Mouse (Mus musculus): ENCODE measurements at regions not wholly inside any gene's neighbourhood (a gene's known extent, or its start where the extent isn't known, plus 50 kb on each side); places are given as distances from the start of the nearest gene placed in this dataset.

DNA sequence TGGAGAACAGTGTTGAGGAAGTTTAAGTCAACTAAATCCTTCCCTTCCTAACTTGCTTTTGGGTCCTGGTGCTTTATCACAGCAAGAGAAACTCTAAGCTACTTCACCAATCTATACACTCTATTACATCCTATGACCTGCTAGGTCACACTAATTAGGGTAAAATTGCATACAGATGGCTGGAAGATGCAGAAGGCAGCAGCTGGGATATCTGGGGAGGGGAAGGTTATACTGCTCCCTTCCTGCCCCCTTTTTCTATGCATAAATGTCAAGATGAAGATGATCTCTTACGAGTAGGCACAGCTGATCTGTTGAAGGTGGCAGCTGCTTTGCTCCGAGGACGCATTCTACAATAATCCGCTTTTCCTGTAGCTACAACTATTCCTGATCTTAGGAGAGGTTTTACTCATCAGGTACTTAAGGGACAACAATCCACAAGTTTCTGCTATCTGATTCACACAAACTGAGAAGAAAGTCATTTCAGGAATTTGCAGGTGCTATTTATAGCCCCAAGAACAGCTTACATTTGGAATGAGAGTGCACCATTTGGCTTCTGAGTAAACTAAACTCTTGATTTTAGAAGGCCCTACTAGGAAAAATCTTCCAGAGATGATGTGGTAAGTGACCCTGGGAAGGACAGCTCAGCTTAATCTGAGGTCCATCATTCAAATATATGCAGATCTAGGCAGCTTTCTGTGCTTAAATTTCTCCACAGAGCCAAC, 146.3 kb upstream of the Krr1 start:
- Histone ChIP-seq H3K4me1 (ENCODE audit: control insufficient read depth, low read depth, low read length) (peaks cover 17% of the 10 kb centered on the region), H3K9ac (ENCODE audit: low read depth, low read length) (no peak overlapping the region), H3K9me3 (replicated peaks; ENCODE audit: control insufficient read depth, low read length) (no peaks in the 10 kb centered on the region), H3K4me3 (ENCODE audit: low read depth, low read length) (no peak overlapping the region), H3K4me2 (ENCODE audit: low read depth, low read length) (no peak overlapping the region), H3K36me3 (ENCODE audit: control insufficient read depth, insufficient read depth) (no peaks in the 10 kb centered on the region), H3K27ac (ENCODE audit: low read length) (no peak overlapping the region), H3K27me3 (ENCODE audit: control insufficient read depth, insufficient read depth, low read depth, low read length) (no peaks in the 10 kb centered on the region)
- 79% methylated on average over 4 of the region's 4 CpGs for WGBS (ENCODE audit: insufficient replicate concordance)
- no peak for ATAC-seq (ENCODE audit: low read depth)

DNA sequence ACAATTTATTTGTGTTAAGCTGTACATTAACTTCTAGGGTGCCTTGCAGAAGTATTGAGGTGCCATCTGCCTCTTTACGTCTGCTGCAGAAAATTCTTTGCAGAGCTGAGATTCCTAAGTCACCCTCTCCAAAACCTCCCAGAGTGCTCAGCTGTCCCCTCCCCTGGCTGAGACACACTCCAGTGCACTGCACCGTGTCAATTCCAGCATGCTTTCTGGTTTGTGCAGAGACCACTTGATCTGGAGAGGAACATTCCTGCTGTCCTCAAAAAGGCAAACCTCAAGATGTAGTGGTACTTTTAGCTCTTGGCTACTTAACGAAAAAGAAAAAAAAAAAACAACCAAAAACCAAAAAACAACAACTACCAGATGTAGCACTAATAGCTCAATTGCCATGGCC, 145.2 kb upstream of the Krr1 start:
- no peaks in the 10 kb centered on the region for H3K36me3 ChIP-seq (ENCODE audit: control insufficient read depth, insufficient read depth)
- H3K27me3 ChIP-seq (ENCODE audit: control insufficient read depth, insufficient read depth, low read depth, low read length), result no peaks in the 10 kb centered on the region
- ATAC-seq (ENCODE audit: low read depth), result no peak
- H3K9me3 ChIP-seq (replicated peaks; ENCODE audit: control insufficient read depth, low read length), result no peaks in the 10 kb centered on the region
- no peak overlapping the region for H3K27ac ChIP-seq (ENCODE audit: low read length)
- H3K4me2 ChIP-seq (ENCODE audit: low read depth, low read length), result no peak overlapping the region
- peaks cover 17% of the 10 kb centered on the region for H3K4me1 ChIP-seq (ENCODE audit: control insufficient read depth, low read depth, low read length)
- no peak overlapping the region for H3K4me3 ChIP-seq (ENCODE audit: low read depth, low read length)
- WGBS (ENCODE audit: insufficient replicate concordance), result 65% methylated on average over 3 of the region's 3 CpGs
- no peak overlapping the region for H3K9ac ChIP-seq (ENCODE audit: low read depth, low read length)

DNA sequence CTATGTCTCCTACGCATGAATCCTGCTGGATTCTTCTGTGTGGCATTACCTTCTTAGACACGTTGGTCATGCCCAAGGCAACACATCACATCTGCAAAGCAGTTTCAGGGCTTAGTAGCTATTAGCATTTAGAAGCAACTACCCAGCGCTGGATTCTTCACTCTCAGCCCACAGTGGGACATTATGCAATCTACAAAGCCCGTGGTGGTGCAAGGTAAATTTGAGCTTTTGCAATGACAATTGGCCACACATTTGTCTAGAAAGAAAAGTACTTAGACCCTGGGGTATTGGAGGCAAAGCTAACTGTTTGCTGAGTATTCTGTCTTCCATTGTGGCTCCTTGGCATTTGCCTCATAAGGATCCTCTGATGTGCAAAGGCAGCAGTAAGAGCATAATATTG, 144.5 kb upstream of the Krr1 start:
- no peak for ATAC-seq (ENCODE audit: low read depth)
- H3K4me3 ChIP-seq (ENCODE audit: low read depth, low read length), result no peak overlapping the region
- H3K27ac ChIP-seq (ENCODE audit: low read length), result no peak overlapping the region
- no peak overlapping the region for H3K9ac ChIP-seq (ENCODE audit: low read depth, low read length)
- H3K27me3 ChIP-seq (ENCODE audit: control insufficient read depth, insufficient read depth, low read depth, low read length), result no peaks in the 10 kb centered on the region
- no peaks in the 10 kb centered on the region for H3K9me3 ChIP-seq (replicated peaks; ENCODE audit: control insufficient read depth, low read length)
- WGBS (ENCODE audit: insufficient replicate concordance), result 59% methylated on average over 4 of the region's 4 CpGs
- peaks cover 17% of the 10 kb centered on the region for H3K4me1 ChIP-seq (ENCODE audit: control insufficient read depth, low read depth, low read length)
- no peak overlapping the region for H3K4me2 ChIP-seq (ENCODE audit: low read depth, low read length)
- H3K36me3 ChIP-seq (ENCODE audit: control insufficient read depth, insufficient read depth), result no peaks in the 10 kb centered on the region

GRCm38 (mm10) chr10:111828610-111829009, 143.9 kb upstream of the Krr1 start:
- Histone ChIP-seq H3K4me2 (ENCODE audit: low read depth, low read length) (no peak overlapping the region), H3K9ac (ENCODE audit: low read depth, low read length) (no peak overlapping the region), H3K9me3 (replicated peaks; ENCODE audit: control insufficient read depth, low read length) (no peaks in the 10 kb centered on the region), H3K4me1 (ENCODE audit: control insufficient read depth, low read depth, low read length) (peaks cover 17% of the 10 kb centered on the region), H3K27ac (ENCODE audit: low read length) (no peak overlapping the region), H3K36me3 (ENCODE audit: control insufficient read depth, insufficient read depth) (no peaks in the 10 kb centered on the region), H3K4me3 (ENCODE audit: low read depth, low read length) (no peak overlapping the region), H3K27me3 (ENCODE audit: control insufficient read depth, insufficient read depth, low read depth, low read length) (no peaks in the 10 kb centered on the region)
- ATAC-seq (ENCODE audit: low read depth), result no peak
- WGBS (ENCODE audit: insufficient replicate concordance), result 64% methylated on average over 4 of the region's 4 CpGs

DNA sequence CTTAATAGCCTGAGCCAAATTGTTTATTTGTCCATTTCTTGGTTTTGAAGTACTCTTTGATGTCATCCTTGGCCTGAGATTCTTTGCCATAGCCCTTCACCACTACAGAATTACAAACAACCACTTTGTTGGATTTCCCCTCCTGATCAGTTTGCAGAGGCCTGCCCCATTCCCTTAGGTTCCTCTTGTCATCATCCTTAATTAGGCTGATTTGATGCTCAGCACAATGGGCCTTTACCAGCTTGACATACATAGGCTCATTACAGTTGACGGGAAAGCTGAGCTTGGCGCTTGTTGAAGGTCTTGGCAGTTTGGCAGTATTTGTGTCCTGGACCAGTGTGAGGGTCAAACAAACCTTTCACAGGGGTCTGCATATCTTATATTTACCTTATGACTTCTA, 143.2 kb upstream of the Krr1 start:
- no peaks in the 10 kb centered on the region for H3K27me3 ChIP-seq (ENCODE audit: control insufficient read depth, insufficient read depth, low read depth, low read length)
- ATAC-seq (ENCODE audit: low read depth), result no peak
- H3K27ac ChIP-seq (ENCODE audit: low read length), result no peak overlapping the region
- 84% methylated on average over 2 of the region's 2 CpGs for WGBS (ENCODE audit: insufficient replicate concordance)
- H3K9ac ChIP-seq (ENCODE audit: low read depth, low read length), result no peak overlapping the region
- H3K4me3 ChIP-seq (ENCODE audit: low read depth, low read length), result no peak overlapping the region
- H3K9me3 ChIP-seq (replicated peaks; ENCODE audit: control insufficient read depth, low read length), result no peaks in the 10 kb centered on the region
- peaks cover 18% of the 10 kb centered on the region for H3K4me1 ChIP-seq (ENCODE audit: control insufficient read depth, low read depth, low read length)
- no peaks in the 10 kb centered on the region for H3K36me3 ChIP-seq (ENCODE audit: control insufficient read depth, insufficient read depth)
- no peak overlapping the region for H3K4me2 ChIP-seq (ENCODE audit: low read depth, low read length)

DNA sequence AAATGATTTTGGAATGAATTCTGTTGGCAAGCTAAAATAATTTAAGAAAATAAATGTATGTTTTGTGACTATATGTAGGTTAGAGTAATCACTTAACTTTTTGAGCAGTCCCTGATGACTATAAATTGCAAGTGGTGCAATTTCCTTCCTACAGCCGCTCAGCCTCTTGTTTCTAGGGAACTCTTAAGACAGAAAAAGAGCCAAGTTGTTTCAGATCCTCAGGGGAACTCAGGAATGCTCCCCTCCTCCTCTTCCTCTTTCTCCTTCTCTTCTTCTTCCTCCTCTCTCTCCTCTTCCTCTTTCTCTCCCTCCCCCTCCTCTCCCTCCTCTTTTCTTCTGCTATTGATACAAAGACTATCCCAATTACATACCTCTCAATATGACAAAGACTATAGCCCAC, 141.4 kb upstream of the Krr1 start:
- no peak for ATAC-seq (ENCODE audit: low read depth)
- Histone ChIP-seq H3K4me3 (ENCODE audit: low read depth, low read length) (no peak overlapping the region), H3K36me3 (ENCODE audit: control insufficient read depth, insufficient read depth) (no peaks in the 10 kb centered on the region), H3K9me3 (replicated peaks; ENCODE audit: control insufficient read depth, low read length) (no peaks in the 10 kb centered on the region), H3K4me1 (ENCODE audit: control insufficient read depth, low read depth, low read length) (peaks cover 17% of the 10 kb centered on the region), H3K4me2 (ENCODE audit: low read depth, low read length) (no peak overlapping the region), H3K27me3 (ENCODE audit: control insufficient read depth, insufficient read depth, low read depth, low read length) (no peaks in the 10 kb centered on the region), H3K27ac (ENCODE audit: low read length) (no peak overlapping the region), H3K9ac (ENCODE audit: low read depth, low read length) (no peak overlapping the region)
- 21% methylated on average over 1 of the region's 1 CpGs for WGBS (ENCODE audit: insufficient replicate concordance)

DNA sequence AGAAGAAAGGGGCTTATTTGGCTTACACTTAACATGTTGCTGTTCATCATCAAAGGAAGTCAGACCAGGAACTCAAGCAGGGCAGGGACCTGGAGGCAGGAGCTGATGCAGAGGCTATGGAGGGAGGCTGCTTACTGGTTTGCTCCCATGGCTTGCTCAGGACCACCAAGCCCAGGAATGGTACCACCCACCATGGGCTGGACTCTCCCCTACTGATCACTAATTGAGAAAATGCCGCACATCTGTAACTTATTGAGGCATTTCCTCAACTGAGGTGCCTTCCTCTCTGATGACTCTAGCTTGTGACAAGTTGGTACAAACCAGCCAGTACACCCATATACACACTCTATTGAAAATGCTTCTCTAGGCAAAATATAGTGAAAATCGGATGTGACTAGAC, 138.9 kb upstream of the Krr1 start:
- no peak overlapping the region for H3K27ac ChIP-seq (ENCODE audit: low read length)
- H3K9ac ChIP-seq (ENCODE audit: low read depth, low read length), result no peak overlapping the region
- H3K36me3 ChIP-seq (ENCODE audit: control insufficient read depth, insufficient read depth), result no peaks in the 10 kb centered on the region
- peaks cover 15% of the 10 kb centered on the region for H3K4me1 ChIP-seq (ENCODE audit: control insufficient read depth, low read depth, low read length)
- no peak overlapping the region for H3K4me3 ChIP-seq (ENCODE audit: low read depth, low read length)
- no peaks in the 10 kb centered on the region for H3K27me3 ChIP-seq (ENCODE audit: control insufficient read depth, insufficient read depth, low read depth, low read length)
- no peaks in the 10 kb centered on the region for H3K9me3 ChIP-seq (replicated peaks; ENCODE audit: control insufficient read depth, low read length)
- no peak for ATAC-seq (ENCODE audit: low read depth)
- WGBS (ENCODE audit: insufficient replicate concordance), result 64% methylated on average over 2 of the region's 2 CpGs
- no peak overlapping the region for H3K4me2 ChIP-seq (ENCODE audit: low read depth, low read length)

GRCm38 (mm10) chr10:111834280-111834679, 138.2 kb upstream of the Krr1 start:
- 4% methylated on average over 5 of the region's 5 CpGs for WGBS (ENCODE audit: insufficient replicate concordance)
- Histone ChIP-seq H3K27ac (ENCODE audit: low read length) (no peak overlapping the region), H3K27me3 (ENCODE audit: control insufficient read depth, insufficient read depth, low read depth, low read length) (no peaks in the 10 kb centered on the region)

DNA sequence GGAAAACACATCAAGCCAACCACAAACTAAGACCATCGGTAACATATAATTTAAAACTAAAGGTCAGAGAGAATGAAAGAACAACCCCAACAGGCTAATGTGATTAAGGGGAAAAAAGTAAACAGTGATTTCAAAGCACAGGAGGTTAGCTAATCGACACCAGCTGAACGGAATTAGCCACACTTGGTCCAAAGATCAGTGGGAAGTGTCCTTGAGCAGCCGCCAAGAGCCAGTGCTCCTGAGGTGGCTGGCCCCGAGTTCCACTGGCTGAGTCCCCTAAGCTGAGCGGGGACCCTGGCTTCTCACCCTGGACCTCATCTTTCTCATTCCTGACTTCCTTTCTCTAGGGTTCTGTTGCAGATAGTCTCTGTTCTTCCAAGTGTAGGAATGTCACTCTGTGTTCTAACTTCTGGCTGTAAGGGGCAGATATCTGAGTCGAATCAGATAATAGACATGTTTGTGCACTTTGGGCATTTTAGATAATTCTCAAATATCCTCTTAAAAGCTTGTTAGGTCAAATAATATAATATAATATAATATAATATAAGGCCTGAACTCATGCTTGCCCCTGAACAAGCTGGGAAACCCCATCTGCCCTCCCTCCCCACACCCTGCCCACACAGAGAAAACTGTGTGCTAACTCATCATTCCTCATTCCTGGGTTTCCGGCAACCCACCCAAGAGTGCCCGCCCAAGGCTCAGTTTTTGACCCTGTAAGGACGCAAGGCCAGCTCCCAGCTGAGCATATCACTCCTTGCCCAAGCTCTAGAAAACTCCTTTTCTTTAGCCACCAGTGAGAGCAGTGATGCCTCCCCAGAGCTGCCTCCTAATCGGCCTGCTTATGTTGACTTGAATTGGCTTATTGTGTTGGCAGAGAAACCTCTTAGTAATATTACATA, 137.3 kb upstream of the Krr1 start:
- Histone ChIP-seq H3K27me3 (ENCODE audit: control insufficient read depth, insufficient read depth, low read depth, low read length) (no peaks in the 10 kb centered on the region), H3K4me3 (ENCODE audit: low read depth, low read length) (no peak overlapping the region), H3K27ac (ENCODE audit: low read length) (no peak overlapping the region), H3K36me3 (ENCODE audit: control insufficient read depth, insufficient read depth) (no peaks in the 10 kb centered on the region), H3K4me2 (ENCODE audit: low read depth, low read length) (no peak overlapping the region), H3K9me3 (replicated peaks; ENCODE audit: control insufficient read depth, low read length) (no peaks in the 10 kb centered on the region), H3K4me1 (ENCODE audit: control insufficient read depth, low read depth, low read length) (peaks cover 15% of the 10 kb centered on the region), H3K9ac (ENCODE audit: low read depth, low read length) (no peak overlapping the region)
- ATAC-seq (ENCODE audit: low read depth), result peak; percentile 50
- 29% methylated on average over 11 of the region's 11 CpGs for WGBS (ENCODE audit: insufficient replicate concordance)

More at GRCm38 (mm10) chr10:111834280-111834679, 138.2 kb upstream of the Krr1 start:
- no peak overlapping the region for H3K4me3 ChIP-seq (ENCODE audit: low read depth, low read length)
- H3K4me1 ChIP-seq (ENCODE audit: control insufficient read depth, low read depth, low read length), result peaks cover 15% of the 10 kb centered on the region
- no peak overlapping the region for H3K9ac ChIP-seq (ENCODE audit: low read depth, low read length)
- H3K9me3 ChIP-seq (replicated peaks; ENCODE audit: control insufficient read depth, low read length), result no peaks in the 10 kb centered on the region
- peak; percentile 62 for ATAC-seq (ENCODE audit: low read depth)
- H3K4me2 ChIP-seq (ENCODE audit: low read depth, low read length), result no peak overlapping the region
- no peaks in the 10 kb centered on the region for H3K36me3 ChIP-seq (ENCODE audit: control insufficient read depth, insufficient read depth)

Data from liver, embryonic 16.5 days (tissue).